Mouse (Mus musculus) ovary, postnatal 10 days (tissue): ENCODE measurements around the gene Olfr1199.

Source experiments
- DNase-seq: peaks from one replicate; pipeline ENCODE4 v3.0.0; 2022; ENCODE audit warnings: low spot score

Olfr1199 gene

DNA sequence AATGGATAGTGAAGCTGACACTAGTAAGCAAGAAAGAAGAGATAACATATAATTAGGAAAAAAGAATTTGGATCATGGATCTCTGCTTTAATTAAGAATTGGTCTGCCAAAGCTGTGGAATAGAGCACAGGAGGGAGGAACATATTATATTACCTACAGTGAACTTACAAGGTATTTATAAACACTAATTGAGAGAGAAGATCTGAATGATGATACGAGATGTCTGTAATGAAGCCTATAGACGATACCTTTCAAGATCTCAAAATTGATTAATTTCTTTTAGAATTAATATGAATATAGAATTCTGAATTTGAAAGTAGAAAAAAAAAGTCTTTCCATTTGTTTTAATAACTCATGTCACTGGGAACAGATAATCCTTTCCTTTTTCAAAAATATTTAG lies at the start of gene Olfr1199:
TSS of gene Olfr1199 (minus strand) at position 101 of the 400 bp plus-strand sequence.
- DNase-seq, result no peak

GRCm38 (mm10) chr2:88792736-88793135 lies 32.5 kb upstream of the Olfr1199 start, which contains the start of gene Olfr1201:
Gene Olfr1201 (plus strand): TSS chr2:88793036.
- no peak for DNase-seq

GRCm38 (mm10) chr2:88770388-88770787 lies 10.1 kb upstream of the Olfr1199 start, which contains the start of gene Olfr1200:
Gene Olfr1200 (minus strand): TSS chr2:88770488.
- no peak for DNase-seq

- no peak for DNase-seq
Observed at GRCm38 (mm10) chr2:88751270-88751669, 9.0 kb downstream of the Olfr1199 start, which contains the start of gene Olfr1198. Gene Olfr1198 (minus strand): TSS chr2:88751370.

DNA sequence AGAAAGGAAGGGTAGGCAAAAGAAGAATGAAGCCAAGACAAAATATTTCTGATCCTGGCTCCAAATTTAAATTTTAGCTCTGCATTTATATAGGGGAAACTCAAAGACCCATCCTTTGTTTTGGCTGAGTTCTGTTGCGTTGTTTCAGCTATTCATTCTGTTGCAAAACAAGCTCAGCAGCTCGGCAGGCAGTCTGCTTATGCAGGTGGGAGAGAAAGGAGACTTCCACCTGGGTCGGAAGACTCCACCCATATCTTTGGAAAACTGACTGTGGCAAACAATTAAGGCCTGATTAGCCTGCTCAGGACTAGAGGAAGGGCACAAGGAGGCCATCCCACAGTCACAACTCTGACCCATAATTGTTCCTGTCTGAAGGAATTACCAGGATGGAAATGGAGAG lies 16.9 kb downstream of the Olfr1199 start:
- no peak for DNase-seq

DNA sequence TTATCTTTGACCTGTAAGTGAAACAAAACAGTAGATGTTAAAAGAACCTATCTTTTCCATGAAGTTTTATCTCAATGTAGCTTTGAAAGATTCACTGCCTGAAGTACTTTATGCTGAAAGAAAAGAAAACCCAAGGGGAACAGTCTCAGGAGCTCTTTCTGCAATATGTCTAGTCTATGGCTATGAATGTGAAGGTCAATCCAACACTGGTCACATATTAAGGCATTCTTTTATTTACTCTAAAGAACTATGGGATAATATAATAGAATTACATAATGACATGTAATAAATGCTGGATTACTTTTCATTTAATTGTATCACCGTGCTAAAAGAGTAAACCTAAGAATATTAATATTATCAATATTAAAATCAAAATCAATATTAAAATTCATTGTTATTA lies 28.0 kb downstream of the Olfr1199 start, which contains the start of gene Olfr1197:
TSS of gene Olfr1197 (minus strand) at position 101 of the 400 bp plus-strand sequence.
- no peak for DNase-seq

DNA sequence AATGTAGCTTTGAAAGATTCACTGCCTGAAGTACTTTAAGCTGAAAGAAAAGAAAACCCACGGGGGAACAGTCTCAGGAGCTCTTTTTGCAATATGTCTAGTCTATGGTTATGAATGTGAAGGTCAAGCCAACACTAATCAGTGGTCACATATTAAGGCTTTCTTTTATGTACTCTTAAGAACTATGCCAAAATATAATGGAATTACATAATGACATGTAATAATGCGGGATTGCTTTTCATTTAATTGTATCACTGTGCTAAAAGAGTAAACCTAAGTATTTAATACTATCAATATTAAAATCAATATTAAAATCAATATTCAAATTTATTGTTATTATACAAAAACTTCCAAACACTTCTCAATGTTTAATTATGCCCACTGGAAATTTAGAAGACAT lies 55.8 kb downstream of the Olfr1199 start, which contains the start of gene Olfr1196:
TSS of gene Olfr1196 (minus strand) at position 101 of the 400 bp plus-strand sequence.
- DNase-seq, result no peak
